Mouse (Mus musculus) liver, embryonic 11.5 days (tissue): ENCODE data around the gene Ptpra. TPM values are rescaled to one million over a fixed set of nuclear protein-coding genes. Genes with fewer than 3 reads are reported as not detected.
"Not testable (repeated sequence)": the region's sequence is repeated elsewhere in the genome, so short reads cannot be mapped to it uniquely, and the experiment has no call there.

ENCODE experiments used
- ATAC-seq: fragments of 200-750 bp; cut with Nextera tagmentation; replicated peaks from 2 replicates; pipeline ENCODE4 v1.8.0; 2017; ENCODE audit warnings: moderate number of reproducible peaks, mild to moderate bottlenecking, moderate TSS enrichment, moderate library complexity; ENCODE audit not compliant: low FRiP score
- DNase-seq: peaks from one replicate; pipeline ENCODE4 v3.0.0-alpha.2; 2017; ENCODE audit warnings: low spot score
- H3K27ac ChIP-seq: fragments of 300-500 bp; sonication (generic); 2 replicates; pipeline ENCODE4 v1.5.1; 2014; ENCODE audit warnings: mild to moderate bottlenecking, low read depth, low read length, control low read depth
- H3K27me3 ChIP-seq: fragments of 300-500 bp; sonication (generic); replicated peaks from 2 replicates; pipeline ENCODE4 v1.6.1; 2014; ENCODE audit warnings: low read length, mixed read lengths; ENCODE audit not compliant: control insufficient read depth, insufficient read depth
- H3K36me3 ChIP-seq: fragments of 300-500 bp; sonication (generic); 2 replicates; pipeline ENCODE4 v1.6.1; 2014; ENCODE audit warnings: mild to moderate bottlenecking, low read length, moderate library complexity, mixed read lengths; ENCODE audit not compliant: control insufficient read depth, insufficient read depth
- H3K4me1 ChIP-seq: fragments of 300-500 bp; sonication (generic); replicated peaks from 2 replicates; pipeline ENCODE4 v1.6.1; 2014; ENCODE audit warnings: low read length, mixed read lengths; ENCODE audit not compliant: control insufficient read depth, insufficient read depth
- H3K4me2 ChIP-seq: fragments of 300-500 bp; sonication (generic); 2 replicates; pipeline ENCODE4 v1.6.1; 2014; ENCODE audit warnings: mild to moderate bottlenecking, control low read depth, moderate library complexity
- H3K4me3 ChIP-seq: fragments of 300-500 bp; sonication (generic); 2 replicates; pipeline ENCODE4 v1.5.1; 2014; ENCODE audit warnings: low read depth, low read length, control low read depth
- H3K9ac ChIP-seq: fragments of 300-500 bp; sonication (generic); 2 replicates; pipeline ENCODE4 v1.6.1; 2014; ENCODE audit warnings: low read depth, low read length, control low read depth
- H3K9me3 ChIP-seq: fragments of 300-500 bp; sonication (generic); 2 replicates; pipeline ENCODE4 v1.6.1; 2016; ENCODE audit warnings: low read length, inconsistent platforms, mixed read lengths; ENCODE audit not compliant: control insufficient read depth
- WGBS: fragments of 180-500 bp; shearing (Covaris S2); extraction: QIAGEN DNeasy Blood & Tissue Kit; methylation state at CpG from one replicate; pipeline ENCODE4 v1.1.7; 2014; 5-methylcytosine and 5-hydroxymethylcytosine counted together
- polyA plus RNA-seq: library from polyadenylated mRNA; unstranded; fragments of >200 nt; fragmentation: Nextera tagmentation; extraction: Ambion mirVana; gene quantifications from 2 replicates; pipeline ENCODE4 v1.2.1, GENCODE M21; 2014

The Ptpra gene
- polyA plus RNA-seq, 1 experiment from 2014 or later: 66.2 TPM

DNA sequence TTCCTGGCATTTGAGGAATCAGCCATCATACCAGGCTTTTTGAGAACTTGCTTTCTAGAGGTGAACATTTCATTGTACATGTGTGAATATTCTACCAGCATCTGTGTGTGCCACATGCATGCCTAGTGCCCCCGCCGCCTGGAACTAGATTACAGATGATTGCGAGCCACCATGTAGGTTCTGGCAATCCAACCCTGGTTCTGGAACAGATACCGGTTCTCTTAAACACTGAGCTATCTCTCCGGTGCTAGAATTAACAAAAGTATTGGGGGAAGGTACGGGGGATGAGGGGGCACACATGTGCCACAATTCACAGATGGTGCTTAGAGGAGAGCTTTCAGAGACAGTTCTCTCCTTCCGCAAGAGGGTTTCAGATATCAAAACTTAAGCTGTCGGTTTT, 63.8 kb downstream of the Ptpra start:
- H3K27ac ChIP-seq: no peak overlapping the region
- DNase-seq (no peak), ATAC-seq (no peak)
- H3K9me3 ChIP-seq: no peaks in the 10 kb centered on the region
- no peaks in the 10 kb centered on the region for H3K27me3 ChIP-seq
- 93% methylated on average over 8 of the region's 8 CpGs for WGBS
- no peaks in the 10 kb centered on the region for H3K4me1 ChIP-seq
- H3K36me3 ChIP-seq: peaks cover 5% of the 10 kb centered on the region
- no peak overlapping the region for H3K9ac ChIP-seq
- H3K4me3 ChIP-seq: no peak overlapping the region
- H3K4me2 ChIP-seq: no peak overlapping the region

DNA sequence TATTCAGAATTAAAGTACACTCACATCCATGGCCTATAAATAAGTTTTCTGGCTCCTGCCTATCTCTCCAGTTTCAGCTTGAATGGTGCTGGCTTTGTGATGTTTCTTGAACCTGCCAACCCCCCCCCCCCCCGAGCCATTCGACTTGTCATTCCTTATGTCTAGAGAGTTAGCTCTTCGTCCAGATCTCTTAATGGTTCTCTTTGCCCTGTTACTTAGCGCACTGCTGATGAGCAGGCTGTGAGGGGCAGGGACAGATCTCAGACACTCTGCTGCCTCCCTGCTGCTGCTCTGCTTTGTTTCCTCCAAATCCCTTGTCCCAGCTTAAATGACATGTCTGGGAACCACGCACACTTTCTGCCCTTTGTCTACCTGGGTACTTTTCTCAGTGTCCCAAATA, 65.7 kb downstream of the Ptpra start:
- 78% methylated on average over 5 of the region's 5 CpGs for WGBS

DNA sequence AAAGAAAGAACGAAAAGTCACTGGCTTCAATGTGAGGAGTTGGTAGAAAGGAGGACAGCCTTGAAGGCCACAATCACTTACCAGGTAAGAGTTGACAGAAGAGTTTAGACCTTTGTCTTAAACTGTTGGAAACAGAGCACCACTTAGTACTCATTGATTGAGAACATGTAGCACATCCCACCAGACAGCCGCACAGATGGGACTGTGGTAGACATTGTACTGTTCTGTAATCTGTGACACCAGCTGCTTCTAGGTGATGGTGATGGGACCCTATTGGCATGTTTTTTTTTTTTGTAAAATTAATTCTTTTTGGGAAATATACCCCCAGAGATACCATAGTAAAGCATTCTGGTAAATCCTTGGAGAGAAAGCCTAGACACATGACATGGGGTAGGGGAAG, 71.8 kb downstream of the Ptpra start:
- no peak overlapping the region for H3K9ac ChIP-seq
- no peaks in the 10 kb centered on the region for H3K27me3 ChIP-seq
- H3K36me3 ChIP-seq: 0 out of 2 replicates have a peak, but pooled peaks cover 2% of the 10 kb centered on the region
- H3K9me3 ChIP-seq: no peaks in the 10 kb centered on the region
- no peak for ATAC-seq
- no peaks in the 10 kb centered on the region for H3K4me1 ChIP-seq
- no peak overlapping the region for H3K4me3 ChIP-seq
- H3K27ac ChIP-seq: no peak overlapping the region
- no peak for DNase-seq
- WGBS: 92% methylated on average over 2 of the region's 2 CpGs
- H3K4me2 ChIP-seq: no peak overlapping the region

More for the DNA sequence above, 65.7 kb downstream of the Ptpra start:
- no peak overlapping the region for H3K4me3 ChIP-seq
- no peaks in the 10 kb centered on the region for H3K4me1 ChIP-seq
- ATAC-seq (no peak), DNase-seq (no peak)
- no peaks in the 10 kb centered on the region for H3K9me3 ChIP-seq
- H3K9ac ChIP-seq: no peak overlapping the region
- no peak overlapping the region for H3K27ac ChIP-seq
- no peaks in the 10 kb centered on the region for H3K27me3 ChIP-seq
- H3K4me2 ChIP-seq: no peak overlapping the region
- peaks cover 2% of the 10 kb centered on the region; the same call in 1 of the 2 replicates for H3K36me3 ChIP-seq

DNA sequence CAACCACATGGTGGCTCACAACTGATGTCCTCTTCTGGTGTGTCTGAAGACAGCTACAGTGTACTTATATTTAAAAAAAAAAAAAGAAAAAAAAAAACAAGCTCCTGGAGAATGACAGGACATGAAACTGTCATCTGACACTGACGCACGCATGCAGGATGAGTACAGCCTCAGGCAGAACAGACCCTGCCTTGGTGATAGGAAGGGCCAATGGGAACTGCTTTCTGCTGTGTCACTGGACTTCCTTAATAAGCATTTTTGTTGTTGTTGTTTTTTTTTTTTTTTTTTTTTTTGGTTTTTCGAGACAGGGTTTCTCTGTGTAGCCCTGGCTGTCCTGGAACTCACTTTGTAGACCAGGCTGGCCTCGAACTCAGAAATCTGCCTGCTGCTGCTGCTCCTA, 75.4 kb downstream of the Ptpra start:
- H3K4me2 ChIP-seq, ATAC-seq, DNase-seq, H3K27ac ChIP-seq, H3K9me3 ChIP-seq, H3K27me3 ChIP-seq, H3K4me3 ChIP-seq, H3K9ac ChIP-seq, H3K36me3 ChIP-seq, H3K4me1 ChIP-seq: not testable (repeated sequence)
- 90% methylated on average over 3 of the region's 4 CpGs for WGBS

DNA sequence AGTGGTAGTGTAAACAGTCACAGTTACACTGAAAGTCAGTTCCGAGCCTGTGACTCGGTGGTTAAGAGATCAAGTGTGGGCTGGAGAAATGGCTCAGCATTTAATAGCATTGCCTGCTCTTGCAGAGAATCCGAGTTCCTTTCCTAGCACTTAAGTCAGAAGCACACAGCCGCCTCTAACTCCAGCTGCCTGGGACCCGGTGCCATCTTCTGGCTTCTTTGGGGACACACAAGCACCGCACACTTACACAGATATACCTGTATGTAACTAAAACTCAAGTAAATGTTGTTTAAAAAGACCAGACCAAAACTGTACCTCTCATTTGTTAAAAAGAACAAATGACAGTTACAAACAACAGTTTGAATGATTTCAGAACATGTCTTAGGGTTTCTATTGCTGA, 78.4 kb downstream of the Ptpra start:
- ATAC-seq: no peak
- Histone ChIP-seq H3K9ac (no peak overlapping the region), H3K27me3 (no peaks in the 10 kb centered on the region), H3K27ac (no peak overlapping the region), H3K4me2 (no peak overlapping the region), H3K4me3 (no peak overlapping the region), H3K4me1 (no peaks in the 10 kb centered on the region), H3K36me3 (no peaks in the 10 kb centered on the region), H3K9me3 (no peaks in the 10 kb centered on the region)
- 89% methylated on average over 6 of the region's 6 CpGs for WGBS
- DNase-seq: no peak

DNA sequence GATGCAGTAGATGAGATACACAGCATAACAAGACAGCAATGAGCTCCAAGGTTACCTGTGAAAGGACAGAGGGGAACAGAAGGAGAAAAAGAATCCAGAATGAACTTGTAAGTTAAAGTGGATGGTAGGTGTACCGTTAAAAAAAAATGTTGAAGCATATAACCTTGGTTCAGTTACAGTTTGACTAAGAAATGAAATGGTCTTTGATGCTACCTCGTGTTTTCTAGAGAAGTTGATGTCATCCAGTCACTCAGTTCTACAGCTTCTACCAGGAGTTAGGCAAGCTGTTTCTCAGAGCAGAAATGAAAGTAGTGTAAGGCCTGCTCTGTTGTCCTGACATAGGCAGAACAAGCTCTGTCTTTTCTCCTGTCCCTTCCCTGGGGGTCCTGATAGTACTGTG, 79.2 kb downstream of the Ptpra start:
- no peak overlapping the region for H3K4me3 ChIP-seq
- H3K27me3 ChIP-seq: no peaks in the 10 kb centered on the region
- 80% methylated on average over 2 of the region's 2 CpGs for WGBS
- H3K9ac ChIP-seq: no peak overlapping the region
- no peak overlapping the region for H3K4me2 ChIP-seq
- DNase-seq (no peak), ATAC-seq (no peak)
- H3K27ac ChIP-seq: no peak overlapping the region
- H3K4me1 ChIP-seq: no peaks in the 10 kb centered on the region
- no peaks in the 10 kb centered on the region for H3K9me3 ChIP-seq
- peaks cover 3% of the 10 kb centered on the region; the same call in 1 of the 2 replicates for H3K36me3 ChIP-seq

DNA sequence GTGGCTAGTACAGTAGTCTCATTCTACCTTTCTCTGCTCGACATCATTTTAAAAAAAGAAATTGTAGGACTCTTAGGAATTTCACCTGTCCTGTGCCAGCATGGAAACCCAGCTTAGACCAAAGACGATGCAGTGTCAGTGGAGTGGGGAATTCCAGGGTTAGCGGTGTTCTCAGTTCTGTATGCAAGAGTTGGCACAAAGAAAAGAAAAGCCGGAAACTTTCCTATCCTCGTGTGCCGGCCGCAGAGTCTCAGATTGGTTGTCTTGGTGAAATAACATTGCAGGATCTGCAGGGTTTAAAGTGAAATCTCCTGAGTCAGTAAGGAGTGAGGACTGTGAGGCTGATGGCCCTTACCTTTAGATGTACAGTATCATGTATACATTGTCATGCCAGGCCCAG, 79.8 kb downstream of the Ptpra start:
- H3K4me1 ChIP-seq: no peaks in the 10 kb centered on the region
- H3K9ac ChIP-seq: no peak overlapping the region
- H3K36me3 ChIP-seq: peaks cover 3% of the 10 kb centered on the region; the same call in 1 of the 2 replicates
- DNase-seq (no peak), ATAC-seq (no peak)
- H3K4me2 ChIP-seq: no peak overlapping the region
- H3K27ac ChIP-seq: no peak overlapping the region
- H3K4me3 ChIP-seq: no peak overlapping the region
- WGBS: 91% methylated on average over 7 of the region's 7 CpGs
- H3K9me3 ChIP-seq: no peaks in the 10 kb centered on the region
- H3K27me3 ChIP-seq: no peaks in the 10 kb centered on the region

DNA sequence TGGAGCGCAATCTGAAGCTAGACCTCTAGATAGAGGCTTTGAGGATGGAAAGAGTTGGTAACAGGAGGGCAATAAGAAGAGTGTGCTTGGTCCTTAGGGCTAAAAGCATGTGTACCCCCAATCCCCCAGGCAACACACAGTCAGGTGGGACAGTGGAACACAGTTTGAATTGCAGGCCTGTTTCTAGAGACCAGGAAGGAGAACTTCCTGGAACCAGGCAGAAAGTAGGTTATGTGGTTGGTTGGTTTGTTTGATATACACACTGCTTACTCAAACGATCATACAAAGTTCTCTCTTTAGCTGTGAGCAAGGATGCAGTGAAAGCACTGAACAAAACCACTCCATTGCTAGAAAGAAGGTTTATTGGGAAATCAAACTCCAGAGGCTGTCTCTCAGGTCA, 82.1 kb downstream of the Ptpra start:
- no peaks in the 10 kb centered on the region for H3K4me1 ChIP-seq
- no peak overlapping the region for H3K9ac ChIP-seq
- 73% methylated on average over 2 of the region's 2 CpGs for WGBS
- no peak for ATAC-seq
- DNase-seq: no peak
- no peak overlapping the region for H3K4me2 ChIP-seq
- peaks cover 3% of the 10 kb centered on the region; the same call in 1 of the 2 replicates for H3K36me3 ChIP-seq
- H3K4me3 ChIP-seq: no peak overlapping the region
- H3K9me3 ChIP-seq: no peaks in the 10 kb centered on the region
- no peak overlapping the region for H3K27ac ChIP-seq
- H3K27me3 ChIP-seq: no peaks in the 10 kb centered on the region

DNA sequence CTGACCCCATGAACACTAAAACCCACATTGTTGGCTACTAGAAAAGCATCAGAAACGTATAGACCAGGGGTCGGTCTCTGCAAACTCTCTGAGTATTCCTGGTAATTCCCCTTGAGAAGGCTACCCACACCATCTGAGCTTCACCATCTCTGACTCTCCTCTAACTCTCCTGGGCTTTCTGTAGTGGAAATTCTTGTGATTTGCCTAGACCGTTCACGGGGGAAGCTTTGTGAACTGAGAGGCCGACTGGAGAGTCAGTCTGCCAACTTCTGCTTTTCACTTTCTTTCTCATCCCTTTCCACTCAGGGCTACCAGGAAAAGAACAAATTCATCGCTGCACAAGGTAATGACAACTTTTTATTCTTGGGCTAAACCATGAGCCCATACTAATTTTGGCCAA, 84.9 kb downstream of the Ptpra start:
- no peak overlapping the region for H3K4me3 ChIP-seq
- DNase-seq (no peak), ATAC-seq (no peak)
- WGBS: 81% methylated on average over 6 of the region's 6 CpGs
- H3K27me3 ChIP-seq: no peaks in the 10 kb centered on the region
- H3K9ac ChIP-seq: no peak overlapping the region
- peaks cover 12% of the 10 kb centered on the region for H3K36me3 ChIP-seq
- no peaks in the 10 kb centered on the region for H3K9me3 ChIP-seq
- H3K27ac ChIP-seq: no peak overlapping the region
- H3K4me1 ChIP-seq: no peaks in the 10 kb centered on the region
- no peak overlapping the region for H3K4me2 ChIP-seq
